Mouse (Mus musculus) hindbrain, postnatal 0 days (tissue): ENCODE measurements at regions not wholly inside any gene's neighbourhood (a gene's known extent, or its start where the extent isn't known, plus 50 kb on each side); places are given as distances from the start of the nearest gene placed in this dataset.

Experiments
- ATAC-seq: fragments of 200-750 bp; cut with Nextera tagmentation; 2 replicates; pipeline ENCODE4 v1.8.0; 2017; ENCODE audit warnings: mild to moderate bottlenecking, moderate TSS enrichment, moderate library complexity
- DNase-seq: peaks from one replicate; pipeline ENCODE4 v3.0.0-alpha.2; 2015; ENCODE audit warnings: low spot score
- H3K27ac ChIP-seq: fragments of 300-500 bp; sonication (generic); 2 replicates; pipeline ENCODE4 v1.5.1; 2014; ENCODE audit warnings: mild to moderate bottlenecking
- H3K27me3 ChIP-seq: fragments of 300-500 bp; sonication (generic); 2 replicates; pipeline ENCODE4 v1.6.1; 2014; ENCODE audit warnings: low read length, mixed read lengths; ENCODE audit not compliant: insufficient read depth
- H3K36me3 ChIP-seq: fragments of 300-500 bp; sonication (generic); 2 replicates; pipeline ENCODE4 v1.6.1; 2014; ENCODE audit warnings: low read length, mixed read lengths; ENCODE audit not compliant: insufficient read depth
- H3K4me1 ChIP-seq: fragments of 300-500 bp; sonication (generic); 2 replicates; pipeline ENCODE4 v1.6.1; 2014; ENCODE audit warnings: antibody characterized with exemption, low read length, mixed read lengths; ENCODE audit not compliant: insufficient read depth
- H3K4me2 ChIP-seq: fragments of 300-500 bp; sonication (generic); 2 replicates; pipeline ENCODE4 v1.6.1; 2014; ENCODE audit warnings: low read depth, mild to moderate bottlenecking, low read length, moderate library complexity, mixed read lengths
- H3K4me3 ChIP-seq: fragments of 300-500 bp; sonication (generic); 2 replicates; pipeline ENCODE4 v1.5.1; 2014; ENCODE audit warnings: low read length
- H3K9ac ChIP-seq: fragments of 300-500 bp; sonication (generic); replicated peaks from 2 replicates; pipeline ENCODE4 v1.6.1; 2014; ENCODE audit warnings: mild to moderate bottlenecking, low read length, moderate library complexity, mixed read lengths
- H3K9me3 ChIP-seq: fragments of 300-500 bp; sonication (generic); 2 replicates; pipeline ENCODE4 v1.6.1; 2016; ENCODE audit warnings: low read length, mixed read lengths
- CTCF ChIP-seq: IDR thresholded peaks from 2 replicates; pipeline ENCODE4 v1.5.1; 2016; ENCODE audit warnings: antibody characterized with exemption, control low read depth, low read depth
- WGBS: fragments of 180-500 bp; shearing (Covaris S2); extraction: QIAGEN DNeasy Blood & Tissue Kit; methylation state at CpG from one replicate; pipeline ENCODE4 v1.1.7; 2014; 5-methylcytosine and 5-hydroxymethylcytosine counted together

- Histone ChIP-seq H3K36me3 (no peaks in the 10 kb centered on the region), H3K9me3 (no peaks in the 10 kb centered on the region), H3K9ac (no peak overlapping the region), H3K27me3 (no peaks in the 10 kb centered on the region), H3K4me2 (no peak overlapping the region), H3K27ac (no peak overlapping the region), H3K4me3 (no peak overlapping the region), H3K4me1 (no peaks in the 10 kb centered on the region)
- no peak for DNase-seq
- no peak for ATAC-seq
- TF ChIP-seq CTCF: no peak
- 56% methylated on average over 2 of the region's 2 CpGs for WGBS
Observed at GRCm38 (mm10) chr2:40431335-40431734, 1205.1 kb upstream of the Ppp6c start.

GRCm38 (mm10) chr2:40402418-40402817 lies 1176.2 kb upstream of the Ppp6c start:
- no peaks in the 10 kb centered on the region for H3K36me3 ChIP-seq
- DNase-seq: no peak
- no peaks in the 10 kb centered on the region for H3K27me3 ChIP-seq
- H3K9ac ChIP-seq: no peak overlapping the region
- no peak overlapping the region for H3K4me2 ChIP-seq
- no peak for ATAC-seq
- no peaks in the 10 kb centered on the region for H3K4me1 ChIP-seq
- no peak for TF ChIP-seq CTCF
- no peak overlapping the region for H3K4me3 ChIP-seq
- no peak overlapping the region for H3K27ac ChIP-seq
- WGBS: 89% methylated on average over 2 of the region's 2 CpGs
- H3K9me3 ChIP-seq: no peaks in the 10 kb centered on the region
